16 mouse cellular contexts compared by ENCODE assay signal in genomic region chr19:46399886-46400285, GRCm38 (mm10). TPM values are rescaled to one million over a fixed set of nuclear protein-coding genes. Genes with fewer than 3 reads are reported as not detected.
DNase-seq lines count a peak whose midpoint lies in the region; ATAC-seq lines count a peak whose summit lies in the region.
"Had no signal": no experiment of that assay in that cellular context is flagged by ENCODE, and none has a peak within 500 bp of the region (broad histone marks: within the 10 kb centered on the region; RNA-seq: fewer than 3 reads in every experiment).

No protein-coding gene starts in this region.

- no peak for ATAC-seq in heart, embryonic 15.5 days (replicated peaks; ENCODE audit: insufficient number of reproducible peaks, insufficient read depth, low FRiP score, low read depth)
- ATAC-seq in neural tube, embryonic 15.5 days (ENCODE audit: low FRiP score), result no peak
- no peak for ATAC-seq in limb, embryonic 15.5 days (ENCODE audit: insufficient number of reproducible peaks, low FRiP score, low TSS enrichment, low read depth)
- ATAC-seq: hindbrain, embryonic 16.5 days; Patski had no signal

- no peak overlapping the region for H3K4me3 ChIP-seq in heart, embryonic 15.5 days
- H3K4me3 ChIP-seq in neural tube, embryonic 15.5 days (replicated peaks), result no peak overlapping the region
- no peak overlapping the region for H3K4me3 ChIP-seq in limb, embryonic 15.5 days

- no peaks in the 10 kb centered on the region for H3K27me3 ChIP-seq in heart, embryonic 15.5 days
- no peaks in the 10 kb centered on the region for H3K27me3 ChIP-seq in neural tube, embryonic 15.5 days (replicated peaks)
- H3K27me3 ChIP-seq in limb, embryonic 15.5 days, result no peaks in the 10 kb centered on the region
- H3K27me3 ChIP-seq: Patski had no signal

- H3K27ac ChIP-seq in heart, embryonic 15.5 days, result no peak overlapping the region
- no peak overlapping the region for H3K27ac ChIP-seq in neural tube, embryonic 15.5 days (replicated peaks)
- H3K27ac ChIP-seq in limb, embryonic 15.5 days, result no peak overlapping the region; the same call in 1 of the 2 replicates

- H3K9me3 ChIP-seq in heart, embryonic 15.5 days (replicated peaks), result no peaks in the 10 kb centered on the region
- no peaks in the 10 kb centered on the region for H3K9me3 ChIP-seq in neural tube, embryonic 15.5 days (replicated peaks)
- H3K9me3 ChIP-seq in limb, embryonic 15.5 days, result no peaks in the 10 kb centered on the region

- peaks cover 35% of the 10 kb centered on the region for H3K4me1 ChIP-seq in heart, embryonic 15.5 days (replicated peaks)
- H3K4me1 ChIP-seq in neural tube, embryonic 15.5 days, result peaks cover 40% of the 10 kb centered on the region
- peaks cover 32% of the 10 kb centered on the region for H3K4me1 ChIP-seq in limb, embryonic 15.5 days

- peak overlapping the region; percentile 17; the same call in 1 of the 2 replicates for H3K4me2 ChIP-seq in heart, embryonic 15.5 days
- H3K4me2 ChIP-seq in neural tube, embryonic 15.5 days, result no peak overlapping the region
- 0 out of 2 replicates have a peak overlapping the region, but pooled peaks have one; percentile 24 for H3K4me2 ChIP-seq in limb, embryonic 15.5 days

- intact Hi-C loops in heart, postnatal 36 days (cut with DNase I), result loop anchor here (5.0 kb wide), 2 partner anchors 162 to 1383 kb away; no protein-coding TSS in a partner anchor

- WGBS in heart, embryonic 15.5 days, result 66% methylated on average over 7 of the region's 7 CpGs
- WGBS in neural tube, embryonic 15.5 days, result 53% methylated on average over 7 of the region's 7 CpGs
- WGBS in limb, embryonic 15.5 days, result 27% methylated on average over 7 of the region's 7 CpGs

- 0 out of 2 replicates have a peak overlapping the region, but pooled peaks have one; percentile 10 for H3K9ac ChIP-seq in heart, embryonic 15.5 days
- 0 out of 2 replicates have a peak overlapping the region, but pooled peaks have one; percentile 7 for H3K9ac ChIP-seq in neural tube, embryonic 15.5 days (replicated peaks)
- H3K9ac ChIP-seq in limb, embryonic 15.5 days, result no peak overlapping the region
- H3K9ac ChIP-seq: lung, embryonic 14.5 days had no signal

- peaks cover 21% of the 10 kb centered on the region for H3K36me3 ChIP-seq in heart, embryonic 15.5 days
- H3K36me3 ChIP-seq in neural tube, embryonic 15.5 days, result peaks cover 23% of the 10 kb centered on the region
- peaks cover 29% of the 10 kb centered on the region for H3K36me3 ChIP-seq in limb, embryonic 15.5 days

- no peak for DNase-seq in heart, postnatal 36 days
- no peak for DNase-seq in neural tube, embryonic 10.5 days (ENCODE audit: extremely low spot score, low spot score)
- DNase-seq in cerebellum, postnatal 36 days, result no peak
- DNase-seq in layer of hippocampus, adult 8-10 months (ENCODE audit: low spot score in 2 of 2), result no peak
- no peak for DNase-seq in cerebellum, adult 9-10 months
- DNase-seq: adrenal gland, postnatal 36 days; B cell, adult 2 months; cerebellum, postnatal 10 days; gastrocnemius, postnatal 36 days; liver; lung, embryonic 14.5 days had no signal

RNA-seq across cellular contexts. Expression of gene Sufu, which starts 3.2 kb away (rescaled TPM):
- polyA plus RNA-seq in heart, embryonic 15.5 days (2015; fragmentation: Nextera tagmentation; extraction: Ambion mirVana), result 15.2 and 20.6 TPM in 2 replicates
- total RNA-seq in heart, postnatal 36 days (2021), result 10 to 100 TPM; 10.8 to 12.7 TPM
- 18.3 and 21.4 TPM in 2 replicates for polyA plus RNA-seq in neural tube, embryonic 15.5 days (2015; fragmentation: Nextera tagmentation; extraction: Ambion mirVana)
- 32.8 and 33.6 TPM in 2 replicates for polyA plus RNA-seq in limb, embryonic 15.5 days (2015; fragmentation: Nextera tagmentation; extraction: Ambion mirVana)
- 10 to 100 TPM; 17.4 to 22.3 (median 19.4) TPM for total RNA-seq in layer of hippocampus, adult 8-10 months (2022)

RNA-seq across cellular contexts. Expression of gene Actr1a, which starts 4.3 kb away (rescaled TPM):
- 103 and 122 TPM in 2 replicates for polyA plus RNA-seq in heart, embryonic 15.5 days (2015; fragmentation: Nextera tagmentation; extraction: Ambion mirVana)
- 10 to 100 TPM; 88.4 to 97.0 TPM for total RNA-seq in heart, postnatal 36 days (2021)
- 281 and 314 TPM in 2 replicates for polyA plus RNA-seq in neural tube, embryonic 15.5 days (2015; fragmentation: Nextera tagmentation; extraction: Ambion mirVana)
- 145 and 156 TPM in 2 replicates for polyA plus RNA-seq in limb, embryonic 15.5 days (2015; fragmentation: Nextera tagmentation; extraction: Ambion mirVana)
- 100 to 1,000 TPM; 175 to 202 (median 183) TPM for total RNA-seq in layer of hippocampus, adult 8-10 months (2022)

RNA-seq across cellular contexts. Expression of gene 2310034G01Rik, which starts 49.8 kb away (rescaled TPM):
- 0.67 and 1.1 TPM in 2 replicates for polyA plus RNA-seq in heart, embryonic 15.5 days (2015; fragmentation: Nextera tagmentation; extraction: Ambion mirVana)
- under 1 TPM; 0.33 to 0.50 TPM for total RNA-seq in heart, postnatal 36 days (2021)
- 2.4 and 2.7 TPM in 2 replicates for polyA plus RNA-seq in neural tube, embryonic 15.5 days (2015; fragmentation: Nextera tagmentation; extraction: Ambion mirVana)
- polyA plus RNA-seq in limb, embryonic 15.5 days (2015; fragmentation: Nextera tagmentation; extraction: Ambion mirVana), result 1.5 and 2.1 TPM in 2 replicates
- total RNA-seq in layer of hippocampus, adult 8-10 months (2022), result 1 to 10 TPM in 3 of 4 experiments, under 1 TPM in 1; 0.89 to 1.5 (median 1.3) TPM

RNA-seq across cellular contexts. Expression of gene Mfsd13a, which starts 59.0 kb away (rescaled TPM):
- polyA plus RNA-seq in heart, embryonic 15.5 days (2015; fragmentation: Nextera tagmentation; extraction: Ambion mirVana), result 4.1 and 7.5 TPM in 2 replicates
- total RNA-seq in heart, postnatal 36 days (2021), result 1 to 10 TPM; 2.4 to 2.5 TPM
- 13.2 and 13.9 TPM in 2 replicates for polyA plus RNA-seq in neural tube, embryonic 15.5 days (2015; fragmentation: Nextera tagmentation; extraction: Ambion mirVana)
- polyA plus RNA-seq in limb, embryonic 15.5 days (2015; fragmentation: Nextera tagmentation; extraction: Ambion mirVana), result 3.1 and 3.6 TPM in 2 replicates
- 10 to 100 TPM; 28.3 to 30.7 (median 30.3) TPM for total RNA-seq in layer of hippocampus, adult 8-10 months (2022)
